Mouse (Mus musculus): ENCODE data around the gene Synpo2. TPM values are rescaled to one million over a fixed set of nuclear protein-coding genes. Genes with fewer than 3 reads are reported as not detected.

Gene Synpo2
- polyA plus RNA-seq, 1 experiment = 12.8 TPM

GRCm38 (mm10) chr3:123174379-123174697 is 61.6 kb downstream of the Synpo2 start:
- Histone ChIP-seq H3K4me3 (replicated peaks; ENCODE audit: extremely low read depth, low read depth, low read length) (no peak overlapping the region), H3K4me1 (ENCODE audit: control insufficient read depth, insufficient read depth, low read length) (no peaks in the 10 kb centered on the region)
- 76% methylated on average over 8 of the region's 8 CpGs for WGBS
- TF ChIP-seq POLR2A (IDR thresholded peaks at IDR 0.05; ENCODE audit: borderline replicate concordance, extremely low read depth, low read depth, low read length) (no peak), CTCF (IDR thresholded peaks at IDR 0.05; ENCODE audit: insufficient read depth, low read length) (no peak)
- DNase-seq = no peak

GRCm38 (mm10) chr3:123173553-123174378 is 62.2 kb downstream of the Synpo2 start:
- H3K4me3 ChIP-seq (replicated peaks; ENCODE audit: extremely low read depth, low read depth, low read length) = no peak overlapping the region
- H3K4me1 ChIP-seq (ENCODE audit: control insufficient read depth, insufficient read depth, low read length) = no peaks in the 10 kb centered on the region
- 82% methylated on average over 21 of the region's 21 CpGs for WGBS
- TF ChIP-seq POLR2A (IDR thresholded peaks at IDR 0.05; ENCODE audit: borderline replicate concordance, extremely low read depth, low read depth, low read length) (no peak), CTCF (IDR thresholded peaks at IDR 0.05; ENCODE audit: insufficient read depth, low read length) (no peak)
- DNase-seq = no peak

- DNase-seq = no peak
- TF ChIP-seq POLR2A (IDR thresholded peaks at IDR 0.05; ENCODE audit: borderline replicate concordance, extremely low read depth, low read depth, low read length) (no peak), CTCF (IDR thresholded peaks at IDR 0.05; ENCODE audit: insufficient read depth, low read length) (no peak)
- WGBS = 72% methylated on average over 5 of the region's 5 CpGs
- H3K4me3 ChIP-seq (replicated peaks; ENCODE audit: extremely low read depth, low read depth, low read length) = no peak overlapping the region
- no peaks in the 10 kb centered on the region for H3K4me1 ChIP-seq (ENCODE audit: control insufficient read depth, insufficient read depth, low read length)
Observed at GRCm38 (mm10) chr3:123172151-123172550, 63.8 kb downstream of the Synpo2 start.

- no peaks in the 10 kb centered on the region for H3K4me1 ChIP-seq (ENCODE audit: control insufficient read depth, insufficient read depth, low read length)
- DNase-seq = no peak
- 67% methylated on average over 4 of the region's 4 CpGs for WGBS
- TF ChIP-seq CTCF (IDR thresholded peaks at IDR 0.05; ENCODE audit: insufficient read depth, low read length) = no peak
- no peak for TF ChIP-seq POLR2A (IDR thresholded peaks at IDR 0.05; ENCODE audit: borderline replicate concordance, extremely low read depth, low read depth, low read length)
- no peak overlapping the region for H3K4me3 ChIP-seq (replicated peaks; ENCODE audit: extremely low read depth, low read depth, low read length)
Observed at GRCm38 (mm10) chr3:123169398-123169797, 66.6 kb downstream of the Synpo2 start.

GRCm38 (mm10) chr3:123168815-123169214 is 67.1 kb downstream of the Synpo2 start:
- 5% methylated on average over 5 of the region's 5 CpGs for WGBS
- TF ChIP-seq CTCF (IDR thresholded peaks at IDR 0.05; ENCODE audit: insufficient read depth, low read length) = peak; percentile 58
- no peak for TF ChIP-seq POLR2A (IDR thresholded peaks at IDR 0.05; ENCODE audit: borderline replicate concordance, extremely low read depth, low read depth, low read length)

GRCm38 (mm10) chr3:123166450-123166849 is 69.5 kb downstream of the Synpo2 start:
- TF ChIP-seq POLR2A (IDR thresholded peaks at IDR 0.05; ENCODE audit: borderline replicate concordance, extremely low read depth, low read depth, low read length) (no peak), CTCF (IDR thresholded peaks at IDR 0.05; ENCODE audit: insufficient read depth, low read length) (no peak)
- WGBS = 45% methylated on average over 5 of the region's 5 CpGs
- no peak overlapping the region for H3K4me3 ChIP-seq (replicated peaks; ENCODE audit: extremely low read depth, low read depth, low read length)
- no peak for DNase-seq
- no peaks in the 10 kb centered on the region for H3K4me1 ChIP-seq (ENCODE audit: control insufficient read depth, insufficient read depth, low read length)

More at GRCm38 (mm10) chr3:123168815-123169214, 67.1 kb downstream of the Synpo2 start:
- H3K4me3 ChIP-seq (replicated peaks; ENCODE audit: extremely low read depth, low read depth, low read length) = no peak overlapping the region
- no peaks in the 10 kb centered on the region for H3K4me1 ChIP-seq (ENCODE audit: control insufficient read depth, insufficient read depth, low read length)
- DNase-seq = peak; percentile 14

GRCm38 (mm10) chr3:123164183-123164582 is 71.8 kb downstream of the Synpo2 start:
- no peak for TF ChIP-seq POLR2A (IDR thresholded peaks at IDR 0.05; ENCODE audit: borderline replicate concordance, extremely low read depth, low read depth, low read length)
- TF ChIP-seq CTCF (IDR thresholded peaks at IDR 0.05; ENCODE audit: insufficient read depth, low read length) = no peak
- Histone ChIP-seq H3K4me1 (ENCODE audit: control insufficient read depth, insufficient read depth, low read length) (no peaks in the 10 kb centered on the region), H3K4me3 (replicated peaks; ENCODE audit: extremely low read depth, low read depth, low read length) (no peak overlapping the region)
- no peak for DNase-seq
- WGBS = 54% methylated on average over 1 of the region's 1 CpGs

GRCm38 (mm10) chr3:123163192-123163523 is 72.8 kb downstream of the Synpo2 start:
- DNase-seq = no peak
- WGBS = 56% methylated on average over 4 of the region's 4 CpGs
- Histone ChIP-seq H3K4me1 (ENCODE audit: control insufficient read depth, insufficient read depth, low read length) (no peaks in the 10 kb centered on the region), H3K4me3 (replicated peaks; ENCODE audit: extremely low read depth, low read depth, low read length) (no peak overlapping the region)
- TF ChIP-seq CTCF (IDR thresholded peaks at IDR 0.05; ENCODE audit: insufficient read depth, low read length) (no peak), POLR2A (IDR thresholded peaks at IDR 0.05; ENCODE audit: borderline replicate concordance, extremely low read depth, low read depth, low read length) (no peak)

- no peaks in the 10 kb centered on the region for H3K4me1 ChIP-seq (ENCODE audit: control insufficient read depth, insufficient read depth, low read length)
- 56% methylated on average over 6 of the region's 6 CpGs for WGBS
- no peak for TF ChIP-seq CTCF (IDR thresholded peaks at IDR 0.05; ENCODE audit: insufficient read depth, low read length)
- TF ChIP-seq POLR2A (IDR thresholded peaks at IDR 0.05; ENCODE audit: borderline replicate concordance, extremely low read depth, low read depth, low read length) = no peak
- no peak overlapping the region for H3K4me3 ChIP-seq (replicated peaks; ENCODE audit: extremely low read depth, low read depth, low read length)
- DNase-seq = no peak
Observed at GRCm38 (mm10) chr3:123162289-123163191, 73.4 kb downstream of the Synpo2 start.
